Mouse (Mus musculus): ENCODE data around the gene Gm13103. TPM values are rescaled to one million over a fixed set of nuclear protein-coding genes. Genes with fewer than 3 reads are reported as not detected.
"Not testable (repeated sequence)": the region's sequence is repeated elsewhere in the genome, so short reads cannot be mapped to it uniquely, and the experiment has no call there.

Gm13103 gene
- polyA plus RNA-seq (2016; fragmentation: Nextera tagmentation; extraction: Ambion mirVana) = not detected in 2 replicates

GRCm38 (mm10) chr4:143846197-143846596 is at the start of gene Gm13103:
Gm13103 (plus strand) TSS chr4:143846497.
- not testable (repeated sequence) for H3K9ac ChIP-seq; H3K27ac ChIP-seq (ENCODE audit: poor library complexity, severe bottlenecking); H3K27me3 ChIP-seq (replicated peaks); ATAC-seq (ENCODE audit: insufficient number of reproducible peaks, low FRiP score); H3K36me3 ChIP-seq; H3K4me2 ChIP-seq; H3K4me1 ChIP-seq (replicated peaks); H3K4me3 ChIP-seq
- H3K9me3 ChIP-seq (replicated peaks) = peaks cover 14% of the 10 kb centered on the region; the same call in 1 of the 2 replicates

- Histone ChIP-seq H3K27ac (ENCODE audit: poor library complexity, severe bottlenecking) (no peak within 1 kb of the TSS), H3K9ac (no peak within 1 kb of the TSS), H3K9me3 (replicated peaks) (peaks cover 19% of the 10 kb centered on the region), H3K27me3 (replicated peaks) (no peaks in the 10 kb centered on the region), H3K4me3 (no peak within 1 kb of the TSS), H3K4me1 (replicated peaks) (no peaks in the 10 kb centered on the region), H3K4me2 (no peak within 1 kb of the TSS), H3K36me3 (no peaks in the 10 kb centered on the region)
- no peak for ATAC-seq (ENCODE audit: insufficient number of reproducible peaks, low FRiP score)
- WGBS = 65% methylated on average over 2 of the region's 2 CpGs
Measured at GRCm38 (mm10) chr4:143815993-143816392, 30.3 kb upstream of the Gm13103 start, which contains the start of gene Gm13084. Gm13084 (minus strand) TSS chr4:143816093.

- H3K4me2 ChIP-seq; H3K4me3 ChIP-seq; ATAC-seq (ENCODE audit: insufficient number of reproducible peaks, low FRiP score); H3K4me1 ChIP-seq (replicated peaks); H3K36me3 ChIP-seq; H3K27me3 ChIP-seq (replicated peaks); H3K9ac ChIP-seq; H3K27ac ChIP-seq (ENCODE audit: poor library complexity, severe bottlenecking): not testable (repeated sequence)
- WGBS = 55% methylated on average over 1 of the region's 1 CpGs
- peaks cover 12% of the 10 kb centered on the region for H3K9me3 ChIP-seq (replicated peaks)
Measured at GRCm38 (mm10) chr4:143882371-143882770, 36.1 kb downstream of the Gm13103 start.

GRCm38 (mm10) chr4:143894406-143894805 is 48.1 kb downstream of the Gm13103 start:
- H3K36me3 ChIP-seq; H3K9ac ChIP-seq; H3K27ac ChIP-seq (ENCODE audit: poor library complexity, severe bottlenecking); H3K27me3 ChIP-seq (replicated peaks); H3K4me1 ChIP-seq (replicated peaks); ATAC-seq (ENCODE audit: insufficient number of reproducible peaks, low FRiP score); H3K4me2 ChIP-seq; H3K4me3 ChIP-seq: not testable (repeated sequence)
- 75% methylated on average over 3 of the region's 3 CpGs for WGBS
- H3K9me3 ChIP-seq (replicated peaks) = peaks cover 23% of the 10 kb centered on the region

- not testable (repeated sequence) for H3K27me3 ChIP-seq (replicated peaks); H3K27ac ChIP-seq (ENCODE audit: poor library complexity, severe bottlenecking); H3K4me3 ChIP-seq; H3K4me1 ChIP-seq (replicated peaks); ATAC-seq (ENCODE audit: insufficient number of reproducible peaks, low FRiP score); H3K36me3 ChIP-seq; H3K9ac ChIP-seq; H3K4me2 ChIP-seq
- 83% methylated on average over 1 of the region's 1 CpGs for whole genome bisulfite sequencing
- H3K9me3 ChIP-seq (replicated peaks) = peaks cover 16% of the 10 kb centered on the region
Measured at GRCm38 (mm10) chr4:143900280-143900679, 54.0 kb downstream of the Gm13103 start, which contains the start of gene Pramef6. Pramef6 (minus strand) TSS chr4:143900380.

Other genes with a start within 250 kb of the Gm13103 start
- not detected in 2 replicates for gene Gm13083, start 231.5 kb upstream of the Gm13103 start, polyA plus RNA-seq (2016; fragmentation: Nextera tagmentation; extraction: Ambion mirVana)
- gene Gm13088, start 189.3 kb upstream of the Gm13103 start, polyA plus RNA-seq (2016; fragmentation: Nextera tagmentation; extraction: Ambion mirVana) = not detected in 2 replicates
- not detected in 2 replicates for gene Gm13089, start 143.8 kb upstream of the Gm13103 start, polyA plus RNA-seq (2016; fragmentation: Nextera tagmentation; extraction: Ambion mirVana)
- not detected in 2 replicates for gene Gm13078, start 127.0 kb upstream of the Gm13103 start, polyA plus RNA-seq (2016; fragmentation: Nextera tagmentation; extraction: Ambion mirVana)
- gene Gm13023, start 57.1 kb upstream of the Gm13103 start, polyA plus RNA-seq (2016; fragmentation: Nextera tagmentation; extraction: Ambion mirVana) = not detected in 2 replicates
- not detected in 2 replicates for gene Gm13084, start 30.4 kb upstream of the Gm13103 start, polyA plus RNA-seq (2016; fragmentation: Nextera tagmentation; extraction: Ambion mirVana)
- gene Pramef6, start 53.9 kb downstream of the Gm13103 start, polyA plus RNA-seq (2016; fragmentation: Nextera tagmentation; extraction: Ambion mirVana) = not detected in 2 replicates
- not detected in 2 replicates for gene Pramef25, start 104.5 kb downstream of the Gm13103 start, polyA plus RNA-seq (2016; fragmentation: Nextera tagmentation; extraction: Ambion mirVana)
- not detected in 2 replicates for gene Gm13101, start 120.5 kb downstream of the Gm13103 start, polyA plus RNA-seq (2016; fragmentation: Nextera tagmentation; extraction: Ambion mirVana)
- not detected in 2 replicates for gene Pramef17, start 147.9 kb downstream of the Gm13103 start, polyA plus RNA-seq (2016; fragmentation: Nextera tagmentation; extraction: Ambion mirVana)
- gene Pramel4, start 212.6 kb downstream of the Gm13103 start, polyA plus RNA-seq (2016; fragmentation: Nextera tagmentation; extraction: Ambion mirVana) = not detected in 2 replicates